26 mouse cellular contexts compared by ENCODE assay signal in the genomic region with DNA sequence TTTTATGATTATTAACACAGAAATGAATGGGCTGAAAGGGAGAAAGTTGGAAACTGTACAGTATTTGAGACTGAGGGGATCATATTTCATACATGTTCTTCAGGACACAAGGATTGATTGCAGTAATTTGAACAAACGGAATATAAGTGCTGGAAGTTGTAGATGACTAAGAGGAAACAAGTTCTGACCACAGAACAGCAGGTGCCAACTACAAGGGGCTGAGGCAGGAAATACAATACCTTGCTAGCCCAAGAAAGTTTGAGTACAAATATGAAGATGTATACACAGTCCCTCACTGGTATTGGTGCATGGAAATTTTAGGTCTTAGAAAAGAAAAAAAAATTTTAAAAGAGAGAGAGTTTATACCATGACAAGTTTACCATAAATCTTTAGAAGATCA. TPM values are rescaled to one million over a fixed set of nuclear protein-coding genes. Genes with fewer than 3 reads are reported as not detected.
"Had no signal": no experiment of that assay in that cellular context is flagged by ENCODE, and none has a peak within 500 bp of the region (broad histone marks: within the 10 kb centered on the region; RNA-seq: fewer than 3 reads in every experiment).

No protein-coding gene starts in this region.

- ATAC-seq: liver, postnatal 0 days; lung, postnatal 0 days; midbrain, embryonic 13.5 days; midbrain, embryonic 15.5 days had no signal

- H3K9ac ChIP-seq: liver, embryonic 13.5 days; liver, embryonic 15.5 days; liver, postnatal 0 days; lung, embryonic 15.5 days; midbrain, embryonic 13.5 days; midbrain, embryonic 15.5 days; neural tube, embryonic 13.5 days had no signal

- H3K4me1 ChIP-seq: liver, embryonic 13.5 days; liver, embryonic 15.5 days; lung, embryonic 15.5 days; megakaryocyte, embryonic 14.5 days; midbrain, embryonic 13.5 days; midbrain, embryonic 15.5 days; neural tube, embryonic 13.5 days had no signal

- H3K36me3 ChIP-seq: liver, embryonic 13.5 days; liver, embryonic 15.5 days; lung, embryonic 15.5 days; midbrain, embryonic 13.5 days; midbrain, embryonic 15.5 days; neural tube, embryonic 13.5 days had no signal

- H3K27ac ChIP-seq: liver, embryonic 13.5 days; liver, embryonic 15.5 days; lung, embryonic 15.5 days; macrophage; midbrain, embryonic 13.5 days; midbrain, embryonic 15.5 days; neural tube, embryonic 13.5 days had no signal

- H3K27me3 ChIP-seq: liver, embryonic 13.5 days; liver, embryonic 15.5 days; lung, embryonic 15.5 days; megakaryocyte, embryonic 14.5 days; midbrain, embryonic 13.5 days; midbrain, embryonic 15.5 days; neural tube, embryonic 13.5 days had no signal

- H3K4me2 ChIP-seq: liver, embryonic 13.5 days; liver, embryonic 15.5 days; lung, embryonic 15.5 days; midbrain, embryonic 13.5 days; midbrain, embryonic 15.5 days; neural tube, embryonic 13.5 days had no signal

- DNase-seq: liver, embryonic 13.5 days; liver, postnatal 0 days; lung, adult 2 months; lung, postnatal 14 days; lung, postnatal 36 days; right cerebral cortex, postnatal 25 days; right cerebral cortex, postnatal 4 days; spleen, adult 18-20 months; thymus, adult 2 months; thymus, postnatal 25 days; thymus, postnatal 4 days had no signal

- H3K9me3 ChIP-seq: liver, embryonic 13.5 days; liver, embryonic 15.5 days; lung, embryonic 15.5 days; megakaryocyte, embryonic 14.5 days; midbrain, embryonic 13.5 days; midbrain, embryonic 15.5 days; neural tube, embryonic 13.5 days had no signal

- H3K4me3 ChIP-seq: liver, embryonic 13.5 days; liver, embryonic 15.5 days; lung, embryonic 15.5 days; megakaryocyte, embryonic 14.5 days; midbrain, embryonic 13.5 days; midbrain, embryonic 15.5 days; neural tube, embryonic 13.5 days had no signal

RNA-seq across cellular contexts. Expression of gene Vmn2r79, which starts 1.2 kb away (rescaled TPM):
- polyA plus RNA-seq: liver, embryonic 13.5 days; liver, embryonic 15.5 days; liver, postnatal 0 days; lung, adult 2 months; lung, embryonic 15.5 days; lung, postnatal 0 days; macrophage; midbrain, embryonic 13.5 days; midbrain, embryonic 15.5 days; midbrain, postnatal 0 days; neural tube, embryonic 11.5 days; neural tube, embryonic 13.5 days; small intestine, adult 2 months; stomach, embryonic 14.5 days; stomach, embryonic 16.5 days; testis, adult 2 months; thymus, adult 2 months; urinary bladder, adult 2 months had no signal
